Mouse (Mus musculus) spleen, adult 2 months (tissue): ENCODE results near the gene Pdhx. TPM values are rescaled to one million over a fixed set of nuclear protein-coding genes. Genes with fewer than 3 reads are reported as not detected.
A peak's percentile ranks its signal among the peaks of the same experiment; 100 is the strongest.

ENCODE experiments used
- DNase-seq, 2 experiments: peaks; one replicate each; pipeline versions ENCODE4 v3.0.0 to v3.0.0-alpha.2; 2012 to 2021; ENCODE audit warnings: low spot score in 2 of 2, low read depth in 1 of 2
- H3K27ac ChIP-seq: fragments of 200-500 bp; 2 replicates; pipeline ENCODE4 v1.5.1; 2012; ENCODE audit warnings: low read length, inconsistent platforms; ENCODE audit not compliant: insufficient read depth
- H3K27me3 ChIP-seq: fragments of 200-500 bp; 2 replicates; pipeline ENCODE4 v1.6.1; 2012; ENCODE audit warnings: mild to moderate bottlenecking, moderate library complexity, low read length, inconsistent platforms; ENCODE audit not compliant: control insufficient read depth, insufficient read depth
- H3K36me3 ChIP-seq: fragments of 200-500 bp; 2 replicates; pipeline ENCODE4 v1.6.1; 2012; ENCODE audit warnings: mild to moderate bottlenecking, low read length, inconsistent platforms; ENCODE audit not compliant: control insufficient read depth, insufficient read depth
- H3K4me1 ChIP-seq: fragments of 200-500 bp; 2 replicates; pipeline ENCODE4 v1.6.1; 2011; ENCODE audit warnings: inconsistent platforms; ENCODE audit not compliant: control insufficient read depth, insufficient read depth, insufficient read length
- H3K4me3 ChIP-seq: fragments of 200-500 bp; 2 replicates; pipeline ENCODE4 v1.5.1; 2011; ENCODE audit warnings: mild to moderate bottlenecking, inconsistent platforms; ENCODE audit not compliant: insufficient read depth, insufficient read length; ENCODE audit errors: extremely low read depth
- CTCF ChIP-seq: fragments of 200-500 bp; IDR thresholded peaks from 2 replicates; pipeline ENCODE4 v1.5.1; 2011; ENCODE audit warnings: mild to moderate bottlenecking, inconsistent platforms; ENCODE audit not compliant: insufficient read depth, insufficient read length, insufficient replicate concordance; ENCODE audit errors: extremely low read depth
- POLR2A ChIP-seq: fragments of 200-500 bp; IDR thresholded peaks from 2 replicates; pipeline ENCODE4 v1.6.1; 2011; ENCODE audit warnings: low read depth, low read length, inconsistent platforms
- WGBS: fragments of 180-500 bp; shearing (Covaris S2); methylation state at CpG from one replicate; pipeline ENCODE4 v1.1.7; 2018; 5-methylcytosine and 5-hydroxymethylcytosine counted together
- polyA plus RNA-seq: library from polyadenylated mRNA; depleted of rRNA; stranded (reverse); fragments of >200 nt; gene quantifications from 2 replicates; pipeline ENCODE4 v1.2.3, GENCODE M21; 2012

The Pdhx gene
- polyA plus RNA-seq, 1 experiment, result 4.7 TPM

DNA sequence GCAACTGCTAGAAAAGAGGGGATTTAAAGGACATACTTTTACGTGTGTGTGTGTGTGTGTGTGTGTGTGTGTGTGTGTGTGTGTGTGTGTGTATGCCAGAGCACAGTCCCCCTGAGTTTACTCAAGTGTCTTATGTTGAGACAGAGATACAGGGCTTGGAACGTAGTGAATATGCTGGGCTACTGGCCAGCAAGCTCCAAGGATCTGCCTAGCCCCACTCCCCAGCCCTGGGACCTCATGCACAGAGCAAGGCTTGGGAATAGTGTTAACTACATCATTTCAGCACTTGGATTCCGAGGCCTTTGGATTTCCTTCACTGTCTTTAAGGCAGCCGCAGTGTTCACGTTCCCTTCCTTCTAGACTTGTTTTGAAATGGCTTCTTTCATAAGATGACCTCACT, 29.3 kb upstream of the Pdhx start:
- no peak overlapping the region for H3K4me3 ChIP-seq
- no peaks in the 10 kb centered on the region for H3K27me3 ChIP-seq
- no peaks in the 10 kb centered on the region for H3K36me3 ChIP-seq
- no peaks in the 10 kb centered on the region for H3K4me1 ChIP-seq
- no peak overlapping the region for H3K27ac ChIP-seq
- no peak for DNase-seq
- 86% methylated on average over 5 of the region's 5 CpGs for WGBS
- TF ChIP-seq POLR2A (no peak), CTCF (no peak)

DNA sequence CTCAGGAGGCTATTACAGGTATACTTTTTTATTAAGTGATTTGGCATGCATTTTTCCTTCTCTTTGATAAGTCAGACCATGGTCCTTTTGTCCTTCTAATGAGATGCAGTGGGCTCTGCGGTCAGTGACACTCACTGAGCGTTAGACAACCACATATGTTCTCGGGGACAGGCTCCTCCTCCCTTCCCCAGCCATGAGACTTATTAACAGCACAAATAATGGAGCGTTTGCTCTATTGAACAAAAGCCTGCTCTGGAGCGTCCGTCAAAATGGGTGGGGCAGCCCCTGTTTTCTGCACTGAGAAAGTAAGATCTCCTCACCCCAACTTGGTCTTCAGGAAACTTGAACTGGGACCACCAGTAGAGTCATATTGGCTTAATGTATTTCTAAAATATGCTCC, 16.2 kb upstream of the Pdhx start:
- H3K4me1 ChIP-seq, result no peaks in the 10 kb centered on the region
- no peaks in the 10 kb centered on the region for H3K27me3 ChIP-seq
- no peak for TF ChIP-seq POLR2A
- TF ChIP-seq CTCF, result no peak
- H3K27ac ChIP-seq, result no peak overlapping the region
- no peak overlapping the region for H3K4me3 ChIP-seq
- WGBS, result 94% methylated on average over 6 of the region's 6 CpGs
- no peak for DNase-seq
- H3K36me3 ChIP-seq, result peaks cover 6% of the 10 kb centered on the region

DNA sequence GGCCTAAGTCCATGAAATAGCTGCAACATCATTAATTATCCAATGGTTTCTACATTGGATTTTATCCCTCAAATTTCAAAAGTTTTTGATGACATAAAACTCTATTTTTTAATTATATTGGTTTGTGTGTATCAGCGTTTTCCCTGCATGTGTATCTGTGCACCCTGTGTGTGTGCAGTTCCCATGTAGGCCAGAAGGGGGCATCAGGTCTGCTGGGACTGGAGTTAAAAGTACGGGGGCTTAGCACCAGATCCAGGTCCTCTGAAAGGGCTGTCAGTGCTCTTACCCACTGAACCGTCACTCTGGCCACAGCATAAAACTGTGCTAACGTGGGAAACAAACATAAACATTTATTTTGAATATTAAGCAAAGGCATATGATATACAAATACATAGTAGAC, 14.8 kb upstream of the Pdhx start:
- DNase-seq, result no peak
- TF ChIP-seq CTCF (no peak), POLR2A (no peak)
- Histone ChIP-seq H3K27me3 (no peaks in the 10 kb centered on the region), H3K4me1 (no peaks in the 10 kb centered on the region), H3K4me3 (no peak overlapping the region), H3K36me3 (peaks cover 2% of the 10 kb centered on the region), H3K27ac (no peak overlapping the region)
- WGBS, result 97% methylated on average over 4 of the region's 4 CpGs

DNA sequence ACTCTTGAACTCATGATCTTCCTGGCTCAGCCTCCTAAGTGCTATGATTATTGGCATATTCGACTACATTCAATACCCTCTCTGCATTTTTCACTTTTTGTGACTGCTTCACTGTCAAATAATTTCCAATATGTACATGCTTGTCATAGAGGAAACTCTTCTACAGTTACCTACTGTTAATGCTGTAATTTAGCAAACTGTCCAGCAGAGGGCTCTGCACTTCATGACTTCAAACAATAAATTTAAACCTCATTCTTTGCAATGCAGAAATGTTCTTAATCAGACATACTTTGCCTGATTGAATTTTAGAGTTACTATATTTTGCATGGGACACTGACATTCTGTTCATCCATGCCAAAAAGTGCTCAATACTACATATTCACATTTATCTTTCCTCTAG, 13.1 kb upstream of the Pdhx start:
- Histone ChIP-seq H3K4me3 (no peak overlapping the region), H3K27me3 (no peaks in the 10 kb centered on the region), H3K27ac (no peak overlapping the region), H3K4me1 (no peaks in the 10 kb centered on the region), H3K36me3 (peaks cover 2% of the 10 kb centered on the region)
- TF ChIP-seq CTCF (no peak), POLR2A (no peak)
- DNase-seq, result peak in 1 of 2 experiments; percentile 5
- 18% methylated on average over 1 of the region's 1 CpGs for WGBS

DNA sequence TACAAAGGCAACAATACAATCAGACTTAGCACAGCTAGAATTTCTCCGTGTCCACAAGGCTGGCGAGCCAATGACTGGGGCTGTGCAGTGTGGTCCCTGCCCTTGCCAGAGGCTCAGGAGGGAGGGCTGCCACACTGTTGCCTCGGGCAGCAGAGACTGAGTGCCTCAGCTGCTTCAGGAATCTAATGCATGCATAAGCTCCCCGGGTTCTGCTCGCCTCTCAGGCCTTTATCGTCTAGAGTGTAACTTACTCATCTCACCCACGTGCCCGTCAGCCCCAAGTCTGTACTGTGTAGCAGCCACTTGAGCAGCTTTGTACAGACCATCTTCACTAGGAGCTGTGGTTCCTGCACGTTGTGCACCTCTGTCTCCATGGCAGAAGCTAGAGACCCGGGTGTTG, 12.3 kb upstream of the Pdhx start:
- TF ChIP-seq CTCF (no peak), POLR2A (no peak)
- DNase-seq, result no peak
- H3K27ac ChIP-seq, result no peak overlapping the region
- H3K27me3 ChIP-seq, result no peaks in the 10 kb centered on the region
- H3K36me3 ChIP-seq, result peaks cover 2% of the 10 kb centered on the region
- no peak overlapping the region for H3K4me3 ChIP-seq
- 88% methylated on average over 10 of the region's 10 CpGs for WGBS
- H3K4me1 ChIP-seq, result no peaks in the 10 kb centered on the region

DNA sequence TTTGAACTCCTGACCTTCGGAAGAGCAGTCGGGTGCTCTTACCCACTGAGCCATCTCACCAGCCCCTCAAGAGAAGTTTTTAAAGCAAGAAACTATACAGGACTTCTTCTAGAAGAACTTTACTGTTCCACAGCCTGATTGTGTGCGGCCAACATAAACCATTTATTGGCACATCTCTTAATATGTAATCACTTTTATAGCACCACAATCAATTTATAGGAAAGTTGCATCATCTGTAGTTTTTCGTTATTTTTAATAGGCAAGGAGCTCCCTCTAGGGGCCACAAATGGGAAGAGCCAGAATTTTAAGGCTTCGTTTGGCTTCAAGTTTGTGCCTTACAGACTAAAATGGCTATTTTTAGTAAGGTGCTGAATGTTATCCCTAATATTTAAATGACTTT, 11.1 kb upstream of the Pdhx start:
- Histone ChIP-seq H3K4me1 (no peaks in the 10 kb centered on the region), H3K4me3 (no peak overlapping the region), H3K27me3 (no peaks in the 10 kb centered on the region), H3K36me3 (no peaks in the 10 kb centered on the region), H3K27ac (no peak overlapping the region)
- WGBS, result 57% methylated on average over 5 of the region's 5 CpGs
- TF ChIP-seq CTCF (no peak), POLR2A (no peak)
- DNase-seq, result peak in 1 of 2 experiments; percentile 3

DNA sequence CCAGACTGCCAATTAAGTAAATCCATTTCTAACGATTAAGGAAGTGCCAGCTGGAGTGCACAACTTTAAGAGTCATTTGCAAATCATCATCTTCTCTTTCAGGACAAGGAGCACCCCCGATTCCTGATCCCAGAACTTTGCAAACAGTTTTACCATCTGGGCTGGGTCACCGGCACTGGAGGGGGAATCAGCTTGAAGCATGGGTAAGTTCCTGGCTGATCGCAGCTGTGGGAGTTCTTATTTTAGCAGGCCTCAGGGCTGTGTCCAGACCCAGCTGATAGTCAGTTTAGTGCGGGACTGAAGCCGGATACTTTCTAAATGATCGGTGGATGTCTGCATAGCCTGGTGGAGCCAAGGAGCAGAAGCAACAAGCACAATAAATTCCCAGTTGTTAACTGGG, 9.5 kb upstream of the Pdhx start:
- H3K27me3 ChIP-seq, result no peaks in the 10 kb centered on the region
- no peaks in the 10 kb centered on the region for H3K36me3 ChIP-seq
- DNase-seq, result no peak
- 89% methylated on average over 7 of the region's 7 CpGs for WGBS
- no peak for TF ChIP-seq POLR2A
- no peak for TF ChIP-seq CTCF
- no peak overlapping the region for H3K4me3 ChIP-seq
- no peak overlapping the region for H3K27ac ChIP-seq
- no peaks in the 10 kb centered on the region for H3K4me1 ChIP-seq
